Mouse (Mus musculus): ENCODE results near the gene 4930447C04Rik. TPM values are rescaled to one million over a fixed set of nuclear protein-coding genes. Genes with fewer than 3 reads are reported as not detected.

The 4930447C04Rik gene
- 1.9 and 2.0 TPM in 2 replicates for polyA plus RNA-seq (2021; fragmentation: Nextera tagmentation)
- long read RNA-seq, experiment 1, partial matches to known transcripts = 1 of 5 reads
- long read RNA-seq, experiment 1, other reads (novel, unspliced or antisense) = 4 of 5 reads
- long read RNA-seq, experiment 2, partial matches to known transcripts = 1 of 3 reads
- long read RNA-seq, experiment 2, other reads (novel, unspliced or antisense) = 2 of 3 reads

GRCm38 (mm10) chr12:72940071-72940821 is at the start of gene 4930447C04Rik:
Gene 4930447C04Rik, minus strand, starts transcription at chr12:72940774.

GRCm38 (mm10) chr12:72939616-72940015 is 958 bp downstream of the 4930447C04Rik start, which contains the start of gene Six6:
Gene Six6, plus strand, starts transcription at chr12:72939892.

Other genes with a start within 250 kb of the 4930447C04Rik start
- 24.8 and 37.0 TPM in 2 replicates for gene Ppm1a, start 183.3 kb downstream of the 4930447C04Rik start, polyA plus RNA-seq (2021; fragmentation: Nextera tagmentation)
- not detected in 2 replicates for gene Six6, start 882 bp downstream of the 4930447C04Rik start, polyA plus RNA-seq (2021; fragmentation: Nextera tagmentation)
- 0.10 and 0.20 TPM in 2 replicates for gene Six1, start 113.1 kb upstream of the 4930447C04Rik start, polyA plus RNA-seq (2021; fragmentation: Nextera tagmentation)
- 0.29 and 0.33 TPM in 2 replicates for gene Six4, start 172.7 kb upstream of the 4930447C04Rik start, polyA plus RNA-seq (2021; fragmentation: Nextera tagmentation)
- 12.7 and 15.5 TPM in 2 replicates for gene Mnat1, start 182.9 kb upstream of the 4930447C04Rik start, polyA plus RNA-seq (2021; fragmentation: Nextera tagmentation)